Mouse (Mus musculus) thymus, postnatal 4 days (tissue): ENCODE data around the gene Sik2.

Experiments
- DNase-seq: peaks from one replicate; pipeline ENCODE4 v3.0.0; 2021

Sik2 gene

DNA sequence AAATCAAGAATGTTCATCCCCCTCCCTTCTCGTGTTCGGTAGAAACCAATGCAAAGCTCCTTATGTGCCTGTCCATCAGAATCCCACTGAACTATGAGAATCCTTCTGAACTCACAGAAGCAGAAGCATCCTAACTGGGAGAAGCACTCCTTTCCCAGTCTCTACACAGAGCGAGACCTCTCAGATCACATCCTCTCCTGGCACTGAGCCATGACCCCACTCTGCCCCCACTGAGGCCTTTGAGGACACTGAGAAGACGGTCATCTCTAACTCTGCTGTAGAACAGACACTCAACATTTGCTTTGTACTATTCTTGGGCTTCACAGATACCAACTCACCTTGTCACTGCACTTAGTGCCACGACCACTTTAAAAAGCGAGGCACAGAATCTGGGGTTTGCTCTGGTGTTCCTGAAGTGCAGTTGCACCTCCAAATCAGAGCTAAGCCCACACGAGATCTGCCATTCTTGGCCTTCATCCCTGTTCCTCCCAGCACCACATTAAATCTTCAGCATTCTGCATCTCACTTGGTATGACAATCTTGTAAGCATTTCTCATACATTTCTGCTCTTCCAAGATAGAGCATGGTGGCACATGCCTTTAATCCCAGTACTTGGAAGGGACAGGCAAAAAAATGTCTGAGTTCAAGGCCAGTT is 96.9 kb downstream of the Sik2 start:
- no peak for DNase-seq

DNA sequence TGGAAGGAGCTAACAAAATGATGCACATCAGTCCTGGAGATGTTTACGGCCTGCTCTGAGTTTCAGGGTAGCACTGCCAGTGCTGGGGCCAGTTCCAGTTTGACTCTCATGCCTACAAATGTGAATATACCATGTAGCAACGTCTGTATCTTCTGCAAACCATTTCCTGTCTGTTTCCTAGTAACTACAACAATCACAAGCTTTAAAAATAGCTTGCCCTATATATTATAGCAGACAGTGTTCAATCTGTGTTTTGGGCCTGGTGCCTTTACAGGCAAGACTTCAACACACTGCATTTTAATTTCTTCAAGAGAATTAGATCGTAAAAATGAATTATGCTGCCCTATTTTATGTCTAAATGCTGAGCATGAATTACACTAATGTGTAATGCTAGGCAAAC is 103.6 kb downstream of the Sik2 start:
- DNase-seq: no peak

GRCm38 (mm10) chr9:50904196-50904847 is 104.6 kb downstream of the Sik2 start:
- DNase-seq: peak; percentile 22

DNA sequence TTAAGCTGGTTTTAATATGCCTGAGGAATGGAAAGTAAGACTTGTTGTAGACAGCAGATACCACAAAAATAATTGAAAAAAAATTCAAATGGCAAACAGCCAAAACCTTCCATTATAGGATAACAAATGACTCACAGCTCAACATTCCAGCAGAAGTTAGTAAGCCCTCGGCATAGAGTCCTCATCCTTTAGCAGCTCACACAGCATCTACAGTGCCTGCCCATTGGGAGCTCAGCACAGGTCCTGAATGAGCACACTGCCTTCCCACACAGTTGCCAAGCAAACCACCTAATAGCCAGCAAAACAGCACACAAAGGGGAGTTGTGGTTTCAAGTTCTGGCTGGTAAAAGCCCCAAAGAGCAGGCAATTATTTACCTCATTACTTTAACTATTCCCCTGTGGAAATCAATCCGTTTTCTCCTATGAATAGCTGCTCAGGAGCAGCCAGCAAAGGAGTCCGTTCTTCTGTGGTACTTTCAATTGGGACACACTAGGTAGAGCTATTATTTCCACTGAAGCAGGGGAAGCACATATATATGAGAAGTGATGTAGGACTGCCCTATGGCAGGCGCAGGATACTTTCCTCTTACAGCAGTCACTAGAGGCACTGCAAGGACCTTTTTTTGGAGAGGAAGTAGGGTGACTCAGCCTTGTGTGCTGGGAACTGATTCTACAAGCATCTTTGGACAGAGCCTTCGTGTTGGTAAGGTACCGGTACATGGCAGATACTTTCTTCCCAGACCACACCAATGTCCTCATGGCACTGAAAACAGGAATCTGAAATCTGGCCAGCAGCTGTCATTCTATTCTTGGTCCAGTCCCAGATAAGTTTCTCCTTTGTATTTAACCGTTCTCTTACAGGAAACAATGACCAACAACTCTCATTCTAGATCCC is 108.6 kb downstream of the Sik2 start:
- no peak for DNase-seq

- DNase-seq: no peak
Observed at GRCm38 (mm10) chr9:50893665-50894064, 115.2 kb downstream of the Sik2 start.

DNA sequence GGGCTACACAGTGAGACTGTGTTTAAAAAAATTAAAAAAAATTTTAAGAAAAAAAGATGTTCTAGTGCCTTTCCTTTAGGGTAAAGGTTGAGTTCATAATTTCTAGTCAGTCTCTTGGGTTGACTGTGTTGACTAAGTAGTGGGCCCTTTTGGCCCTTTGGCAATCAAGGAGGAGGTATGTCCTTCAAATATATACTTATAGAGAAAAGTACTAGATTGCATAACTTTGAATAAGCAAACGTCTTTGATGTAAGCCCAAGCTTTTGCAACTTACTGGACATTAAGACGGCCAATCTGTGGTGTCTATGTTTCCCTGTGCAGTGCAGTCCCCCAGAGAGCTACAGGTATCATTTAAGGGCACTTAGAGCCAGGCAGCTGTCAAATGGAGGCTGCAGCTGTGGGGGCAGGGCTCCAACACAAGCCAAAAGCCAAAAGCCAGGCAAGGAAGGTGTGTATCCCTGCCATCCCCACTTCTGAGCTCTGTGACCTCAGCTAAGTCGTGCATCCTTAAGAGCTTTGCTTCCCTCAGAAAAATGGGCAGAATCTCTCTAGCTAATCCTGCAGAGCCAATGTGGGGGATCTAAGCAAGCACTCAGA is 118.3 kb downstream of the Sik2 start:
- DNase-seq: no peak

- DNase-seq: no peak
Observed at GRCm38 (mm10) chr9:50889964-50890363, 118.9 kb downstream of the Sik2 start.

- DNase-seq: no peak
Observed at GRCm38 (mm10) chr9:50889211-50889610, 119.7 kb downstream of the Sik2 start.

- no peak for DNase-seq
Observed at GRCm38 (mm10) chr9:50887351-50887750, 121.5 kb downstream of the Sik2 start.

DNA sequence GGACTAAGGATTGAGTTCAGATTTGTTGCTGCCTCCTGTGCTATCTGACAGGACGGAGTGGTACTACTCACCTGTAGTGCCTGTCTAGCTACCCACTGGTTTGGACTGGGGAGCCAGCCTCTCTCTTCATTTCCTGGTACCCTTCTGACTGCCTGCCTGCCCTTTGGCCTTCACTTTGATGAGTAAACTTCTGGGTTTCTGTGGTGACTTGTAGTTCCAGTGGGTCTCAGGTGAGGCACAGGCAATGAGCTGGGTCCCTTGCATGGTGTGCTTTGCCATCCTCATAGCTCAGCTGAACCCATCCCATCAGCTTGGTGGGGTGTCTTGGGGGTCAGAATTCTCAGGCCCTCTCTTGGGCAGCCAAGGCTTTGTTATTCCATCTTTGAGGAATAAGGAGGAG is 122.0 kb downstream of the Sik2 start:
- no peak for DNase-seq

GRCm38 (mm10) chr9:50885600-50885987 is 123.3 kb downstream of the Sik2 start:
- DNase-seq: no peak

- no peak for DNase-seq
Observed at GRCm38 (mm10) chr9:50884741-50885599, 123.9 kb downstream of the Sik2 start.

DNA sequence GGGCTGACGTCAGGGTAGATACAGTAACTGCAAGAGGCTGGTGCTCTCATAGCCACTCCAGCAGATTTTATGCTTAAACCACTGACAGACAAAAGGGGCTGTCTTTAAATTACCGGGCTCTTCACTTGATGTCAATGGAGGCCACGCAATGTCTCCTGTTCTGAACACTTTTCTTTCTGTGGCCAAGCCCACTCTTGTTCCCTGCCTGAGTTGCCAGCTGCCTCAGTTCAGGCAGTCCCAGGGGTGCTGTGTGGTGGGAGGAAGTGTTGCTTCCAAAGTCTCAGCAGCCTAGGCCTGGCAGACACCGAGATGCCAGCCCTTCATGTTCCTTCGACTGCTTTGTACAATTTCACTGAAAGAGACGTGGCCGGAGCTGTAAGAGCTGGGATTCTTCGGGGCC is 124.8 kb downstream of the Sik2 start:
- DNase-seq: no peak

DNA sequence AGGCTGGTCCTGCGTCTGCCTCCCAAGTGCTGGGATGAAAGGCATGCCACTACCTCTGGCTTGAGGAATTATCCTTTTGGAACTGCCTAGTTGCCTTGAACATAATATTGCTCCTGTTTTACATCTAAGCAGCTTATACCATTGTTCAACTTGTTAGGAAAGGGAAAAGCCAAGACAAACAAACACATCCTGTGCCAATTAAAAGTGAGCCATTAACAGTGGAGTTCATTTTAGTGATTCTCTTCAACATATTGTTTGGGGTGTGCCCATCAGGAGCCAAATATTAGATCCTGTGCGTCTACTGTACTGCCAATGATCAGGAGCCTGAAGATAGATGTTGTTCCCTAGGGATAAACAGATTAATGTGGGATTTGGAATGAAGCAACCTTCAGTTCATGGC is 126.7 kb downstream of the Sik2 start:
- DNase-seq: no peak

- no peak for DNase-seq
Observed at GRCm38 (mm10) chr9:50877431-50877830, 131.4 kb downstream of the Sik2 start.

DNA sequence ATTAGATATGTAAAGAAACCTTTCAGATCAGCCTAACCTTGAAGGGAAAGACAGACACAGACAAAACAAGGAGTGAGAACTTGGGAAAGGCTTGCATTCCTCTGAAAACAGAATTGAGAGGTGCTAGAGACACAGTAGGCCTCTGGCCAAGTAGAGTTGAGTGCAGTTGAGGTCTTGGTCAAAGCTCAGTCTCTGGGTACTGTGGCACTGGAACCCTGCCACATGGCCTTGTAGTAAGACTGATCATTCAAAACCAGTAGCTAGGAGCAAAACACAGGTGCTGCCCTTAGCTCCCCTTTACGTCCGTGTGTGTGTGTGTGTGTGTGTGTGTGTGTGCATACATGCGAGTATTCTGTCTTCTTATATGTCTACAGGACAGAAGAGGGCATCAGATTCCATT is 132.6 kb downstream of the Sik2 start:
- DNase-seq: no peak

- DNase-seq: no peak
Observed at GRCm38 (mm10) chr9:50875470-50875869, 133.4 kb downstream of the Sik2 start.

DNA sequence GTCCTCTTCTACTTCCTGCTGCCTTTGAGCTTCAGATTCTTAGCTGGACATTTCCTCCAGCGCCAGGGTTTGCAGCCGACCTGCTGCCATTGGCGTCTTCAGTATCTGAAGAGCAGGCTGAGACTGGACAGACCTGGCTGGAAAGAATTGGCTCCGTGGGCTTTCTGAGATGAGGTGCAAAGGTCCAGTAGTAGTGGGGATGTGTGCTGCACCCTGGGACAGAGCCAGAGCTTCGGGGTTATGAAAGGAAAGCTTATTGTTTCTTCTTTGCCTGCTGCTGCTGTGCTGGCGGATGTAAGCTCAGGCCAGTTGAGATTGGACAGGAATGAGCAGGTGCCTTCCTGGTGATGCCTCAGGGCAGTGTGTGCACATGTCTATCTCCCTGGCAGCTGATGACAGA is 134.8 kb downstream of the Sik2 start:
- DNase-seq: no peak

GRCm38 (mm10) chr9:50873210-50873609 is 135.7 kb downstream of the Sik2 start:
- DNase-seq: no peak

DNA sequence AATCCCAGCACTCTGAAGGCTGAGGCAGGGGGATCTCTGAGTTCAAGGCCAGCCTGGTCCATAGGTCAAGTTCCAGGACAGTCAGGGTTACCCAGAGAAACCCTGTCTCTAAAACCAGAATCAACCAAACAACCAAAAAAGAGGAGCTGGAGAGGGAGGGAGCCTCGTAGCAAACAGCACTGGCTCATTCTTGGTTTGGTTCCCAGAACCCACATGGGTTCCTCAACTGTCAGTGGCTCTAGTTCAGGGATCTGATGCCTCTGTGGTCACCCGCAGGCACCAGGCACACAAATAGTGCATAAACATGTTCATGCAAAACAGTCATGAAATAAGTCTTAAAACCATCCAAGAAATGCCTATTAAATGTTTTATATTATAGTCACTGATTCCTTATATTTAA is 140.7 kb downstream of the Sik2 start:
- no peak for DNase-seq

DNA sequence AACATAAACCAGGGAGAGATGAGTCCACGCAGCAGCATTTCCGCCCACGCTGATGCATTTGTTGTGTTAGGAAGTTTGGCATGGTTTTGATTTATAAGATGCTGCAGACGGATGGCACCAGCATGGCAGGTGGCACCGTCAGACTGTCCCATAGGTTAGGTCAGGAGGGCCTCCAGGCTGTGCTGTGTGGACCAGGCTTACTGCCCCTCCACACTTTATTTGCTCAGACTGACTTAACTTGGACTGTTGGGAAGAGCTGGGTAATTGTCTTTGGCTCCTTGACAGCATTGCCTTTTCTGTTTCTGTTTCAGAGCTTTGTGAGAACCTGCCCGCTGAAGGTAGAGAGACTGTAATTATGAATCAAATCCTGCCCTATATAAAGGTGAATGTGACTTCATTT is 141.9 kb downstream of the Sik2 start:
- DNase-seq: no peak

DNA sequence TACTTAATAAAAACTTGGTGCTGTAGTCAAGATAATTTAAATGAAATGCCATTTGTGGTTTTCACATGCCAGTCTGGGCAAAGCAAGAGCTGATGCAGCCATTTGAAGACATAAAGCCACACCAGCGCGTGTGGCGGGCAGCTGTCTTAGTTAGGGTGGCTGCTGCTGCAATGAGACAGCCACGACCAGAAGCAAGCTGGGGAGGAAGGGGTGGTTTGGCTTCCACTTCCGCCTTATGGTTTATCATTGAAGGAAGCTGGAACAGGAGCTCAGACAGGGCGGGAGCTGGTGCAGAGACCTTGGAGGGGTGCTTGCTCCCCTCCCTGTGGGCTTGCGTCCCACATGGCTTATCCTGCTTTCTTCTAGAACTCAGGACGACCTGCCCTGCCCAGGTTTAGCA is 143.1 kb downstream of the Sik2 start:
- DNase-seq: peak; percentile 56

GRCm38 (mm10) chr9:50864877-50865276 is 144.0 kb downstream of the Sik2 start:
- no peak for DNase-seq
